Mouse (Mus musculus) layer of hippocampus, postnatal 10 days (tissue): ENCODE measurements around the gene Tmem219. TPM values are rescaled to one million over a fixed set of nuclear protein-coding genes. Genes with fewer than 3 reads are reported as not detected.
A peak's percentile ranks its signal among the peaks of the same experiment; 100 is the strongest.

Experiments used
- DNase-seq, 2 experiments: peaks; one replicate each; pipeline ENCODE4 v3.0.0; 2021; ENCODE audit warnings: low spot score in 2 of 2
- long read RNA-seq: library from polyadenylated mRNA; stranded (forward); transcript quantifications from one replicate; pipeline ENCODE4 v2.0.0, GENCODE M21; 2023
- total RNA-seq, 2 experiments: library from RNA; stranded (reverse); gene quantifications; 2 replicates each; pipeline ENCODE4 v1.2.3; 2021

Gene Tmem219
- 10 to 100 TPM; 23.6 to 28.3 TPM for total RNA-seq
- long read RNA-seq, partial matches to known transcripts = 1 of 13 reads
- long read RNA-seq, other reads (novel, unspliced or antisense) = 0 of 13 reads

- DNase-seq = peak; percentile 26 to 33
These were observed at the start of gene Tmem219 for GRCm38 (mm10) chr7:126922624-126923060. Gene Tmem219 (minus strand): TSS chr7:126922917.

- DNase-seq = no peak
These were observed 44.6 kb upstream of the Tmem219 start for GRCm38 (mm10) chr7:126967361-126967760.

- no peak for DNase-seq
These were observed 42.9 kb upstream of the Tmem219 start for GRCm38 (mm10) chr7:126965568-126965967.

GRCm38 (mm10) chr7:126963548-126964286 lies 41.0 kb upstream of the Tmem219 start:
- DNase-seq = peak in 1 of 2 experiments; percentile 44

- no peak for DNase-seq
These were observed 39.2 kb upstream of the Tmem219 start for GRCm38 (mm10) chr7:126961965-126962364.

GRCm38 (mm10) chr7:126961095-126961494 lies 38.4 kb upstream of the Tmem219 start:
- DNase-seq = no peak

GRCm38 (mm10) chr7:126959780-126960179 lies 37.1 kb upstream of the Tmem219 start:
- no peak for DNase-seq

- DNase-seq = no peak
These were observed 32.4 kb upstream of the Tmem219 start for GRCm38 (mm10) chr7:126955125-126955524.

GRCm38 (mm10) chr7:126952646-126953045 lies 29.9 kb upstream of the Tmem219 start:
- DNase-seq = no peak

GRCm38 (mm10) chr7:126951741-126952140 lies 29.0 kb upstream of the Tmem219 start:
- DNase-seq = no peak

- peak in 1 of 2 experiments; percentile 32 for DNase-seq
These were observed 28.2 kb upstream of the Tmem219 start for GRCm38 (mm10) chr7:126950647-126951615.

GRCm38 (mm10) chr7:126949793-126950646 lies 27.3 kb upstream of the Tmem219 start, which contains the start of gene Sez6l2:
Gene Sez6l2 (plus strand): TSS chr7:126950563.
- DNase-seq = peak; percentile 84 to 87

GRCm38 (mm10) chr7:126949403-126949792 lies 26.7 kb upstream of the Tmem219 start, which contains the start of gene Asphd1:
Gene Asphd1 (minus strand): TSS chr7:126949582.
- peak; percentile 61 to 76 for DNase-seq

GRCm38 (mm10) chr7:126948626-126949025 lies 25.9 kb upstream of the Tmem219 start:
- no peak for DNase-seq

- peak; percentile 51 to 52 for DNase-seq
These were observed 23.8 kb upstream of the Tmem219 start for GRCm38 (mm10) chr7:126946530-126946929.

GRCm38 (mm10) chr7:126941801-126942200 lies 19.1 kb upstream of the Tmem219 start:
- no peak for DNase-seq

GRCm38 (mm10) chr7:126941171-126941570 lies 18.5 kb upstream of the Tmem219 start:
- no peak for DNase-seq

GRCm38 (mm10) chr7:126932652-126933051 lies 9.9 kb upstream of the Tmem219 start:
- DNase-seq = no peak

GRCm38 (mm10) chr7:126929046-126929445 lies 6.3 kb upstream of the Tmem219 start:
- no peak for DNase-seq

- peak; percentile 88 to 94 for DNase-seq
These were observed 5.8 kb upstream of the Tmem219 start, which contains the start of gene Kctd13 for GRCm38 (mm10) chr7:126928384-126929037. Gene Kctd13 (plus strand): TSS chr7:126928879.
